Mouse (Mus musculus) hindlimb bud, embryonic 11.5 days (tissue): ENCODE results near the gene Nsdhl.

Source experiments
- DNase-seq: peaks from one replicate; pipeline ENCODE4 v3.0.0-alpha.2; 2012; ENCODE audit warnings: low read depth, low spot score; ENCODE audit errors: extremely low spot score

The Nsdhl gene

DNA sequence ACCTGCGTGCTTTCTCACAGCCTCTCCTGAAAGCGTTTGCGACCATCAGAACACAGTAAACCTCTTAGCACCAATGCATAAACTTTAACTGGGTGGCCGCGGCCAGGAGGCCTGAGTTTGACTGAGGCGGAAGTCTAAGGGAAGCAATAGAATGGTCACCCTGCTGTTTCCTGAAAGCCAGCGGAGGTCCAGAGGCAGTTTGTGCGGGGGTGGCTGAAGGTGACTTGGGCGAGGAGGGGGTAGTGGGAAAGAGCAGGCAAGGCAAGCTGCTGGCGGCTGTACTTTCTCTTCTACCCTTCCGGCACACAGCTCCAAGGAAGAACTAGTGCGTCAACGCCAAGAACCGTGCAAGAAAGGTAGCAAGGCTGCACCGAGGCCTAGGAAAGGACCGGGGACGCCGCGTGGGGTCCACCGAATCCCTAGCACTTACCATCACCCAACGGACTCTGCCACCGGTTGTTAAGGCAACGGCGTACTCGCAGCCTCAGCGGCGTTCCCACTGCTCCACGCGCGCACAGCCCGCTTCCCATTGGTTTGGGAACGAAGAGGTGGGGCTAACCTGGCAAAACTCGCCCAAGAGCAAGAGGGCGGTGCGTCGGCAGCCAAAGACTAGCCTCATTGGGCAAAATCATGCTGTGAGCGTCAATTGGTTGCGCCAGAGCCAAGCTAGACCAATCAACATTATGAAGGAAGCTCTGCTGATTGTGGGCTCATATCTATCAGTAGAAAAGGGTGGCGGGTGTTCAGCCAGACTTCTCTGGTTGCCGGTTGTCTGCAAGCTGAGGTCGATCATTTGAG lies at the start of gene Nsdhl, which contains the start of gene Cetn2:
TSS of gene Nsdhl (plus strand) at position 674 of the 798 bp plus-strand sequence.
TSS of gene Cetn2 (minus strand) at position 528 of the 798 bp plus-strand sequence.
- DNase-seq, result peak; percentile 56

- DNase-seq, result no peak
Measured at GRCm38 (mm10) chrX:72895388-72896054, 22.8 kb upstream of the Nsdhl start.

DNA sequence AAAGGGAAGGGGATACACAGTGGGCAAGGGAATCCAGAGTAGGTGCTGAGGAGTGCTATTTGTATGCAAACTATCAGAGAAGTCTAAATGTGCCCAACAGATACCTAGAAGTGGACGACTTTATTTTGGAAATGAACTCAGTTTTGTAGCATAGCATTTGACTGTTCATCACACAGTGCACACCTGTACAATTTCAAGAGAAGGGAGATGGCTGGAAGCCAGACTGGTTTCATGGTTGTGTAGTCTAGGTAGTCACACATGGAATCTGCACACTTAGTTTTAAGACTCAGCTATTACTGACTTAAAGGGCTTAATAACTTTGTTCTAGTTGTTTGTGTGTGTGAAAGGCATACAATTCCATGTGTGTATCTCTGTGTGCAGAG lies 22.3 kb upstream of the Nsdhl start:
- no peak for DNase-seq

GRCm38 (mm10) chrX:72902530-72902929 lies 15.8 kb upstream of the Nsdhl start:
- no peak for DNase-seq

GRCm38 (mm10) chrX:72907619-72908403 lies 10.5 kb upstream of the Nsdhl start:
- no peak for DNase-seq

DNA sequence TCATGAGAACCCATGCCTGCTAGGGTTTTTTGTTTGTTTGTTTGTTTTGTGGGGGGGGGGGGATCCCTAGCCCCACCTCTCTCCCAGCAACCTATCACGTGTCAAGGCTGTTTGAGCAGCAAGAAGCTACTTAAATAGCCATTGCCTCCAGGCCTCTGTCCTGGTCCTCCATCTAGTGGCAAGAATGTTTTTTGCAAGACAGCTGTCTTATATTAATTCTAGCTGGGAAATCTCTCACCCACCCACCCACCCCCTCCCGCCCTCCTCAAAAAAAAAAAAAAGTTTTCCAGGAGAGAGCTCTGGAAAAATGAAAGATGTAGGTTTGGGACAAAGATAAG lies 10.0 kb upstream of the Nsdhl start:
- peak; percentile 30 for DNase-seq

- DNase-seq, result no peak
Measured at GRCm38 (mm10) chrX:72911611-72912010, 6.7 kb upstream of the Nsdhl start.

DNA sequence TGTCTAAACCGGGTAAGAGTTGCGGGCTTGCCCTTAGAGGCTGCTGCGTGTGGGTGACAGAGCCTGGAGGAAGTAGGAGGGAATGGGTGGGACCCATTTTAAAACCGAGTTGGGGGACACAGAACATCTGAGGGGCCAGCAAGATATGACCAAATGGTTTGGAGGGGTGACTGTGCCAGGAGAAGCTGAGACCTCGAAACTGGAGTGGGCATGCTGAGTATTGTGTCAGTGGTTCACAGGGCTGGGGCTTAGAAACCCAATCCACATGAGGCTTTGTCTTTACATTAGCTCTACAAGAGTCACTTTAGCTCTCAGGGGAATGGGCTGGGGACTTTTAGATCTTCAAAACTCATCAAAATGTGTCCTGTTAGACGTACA lies 314 bp downstream of the Nsdhl start:
- DNase-seq, result no peak

DNA sequence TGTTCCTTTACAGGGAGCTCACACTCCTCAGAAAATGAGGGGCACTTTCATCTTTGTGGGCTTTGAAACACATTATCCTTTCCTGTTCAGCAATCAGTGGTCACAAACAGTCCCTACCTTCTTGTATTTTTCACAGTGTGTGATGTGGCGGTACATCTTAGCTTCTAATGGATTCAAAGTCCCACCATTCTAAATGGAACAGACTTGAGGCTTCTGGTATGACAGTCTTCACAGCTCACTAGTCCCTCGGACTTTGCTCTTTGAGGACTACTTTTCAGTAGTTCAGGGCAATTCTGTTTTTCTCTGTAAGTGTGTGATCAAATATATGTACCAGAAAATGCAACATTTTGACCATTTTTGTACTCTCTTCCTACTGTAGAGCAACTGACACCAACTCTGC lies 3.0 kb downstream of the Nsdhl start:
- DNase-seq, result no peak

DNA sequence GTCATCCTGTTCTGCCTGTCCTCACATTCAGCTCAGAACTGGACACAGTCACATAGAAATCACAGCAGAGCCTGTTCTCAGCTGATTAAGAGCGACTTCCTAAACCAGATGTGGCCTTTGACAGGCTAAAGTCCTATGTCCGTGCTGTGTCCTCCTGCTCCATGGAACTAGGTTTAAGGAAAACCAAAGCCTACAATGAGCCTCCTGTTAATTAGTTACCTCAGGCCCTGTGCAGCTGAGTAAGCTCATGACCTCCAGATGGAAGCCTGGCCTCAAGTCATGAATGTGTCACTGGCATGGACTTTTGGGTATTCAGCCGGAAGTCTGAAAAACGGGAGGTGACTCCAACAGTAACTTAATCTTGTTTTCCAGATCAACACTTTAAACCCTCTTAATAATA lies 35.1 kb downstream of the Nsdhl start:
- no peak for DNase-seq

- no peak for DNase-seq
Measured at GRCm38 (mm10) chrX:72956486-72956885, 38.1 kb downstream of the Nsdhl start.

DNA sequence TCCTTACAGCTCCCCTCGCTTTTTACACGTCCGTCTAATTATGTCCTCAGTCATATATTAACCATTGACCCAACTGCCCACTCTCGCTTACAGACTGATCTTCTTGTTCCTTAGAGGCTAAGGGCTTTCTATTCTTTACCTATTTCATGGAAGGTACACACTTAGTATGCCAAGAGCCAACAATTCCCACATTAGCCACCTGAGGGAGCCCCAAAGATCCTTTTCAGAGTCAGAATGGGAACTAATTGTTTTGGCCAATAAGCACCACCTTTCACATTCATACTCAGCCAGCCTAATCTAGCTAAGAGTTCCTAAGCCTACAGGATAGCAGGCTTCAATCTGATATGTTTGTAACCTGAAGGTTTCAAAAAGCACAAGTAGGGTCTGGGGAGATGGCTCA lies 42.1 kb downstream of the Nsdhl start:
- no peak for DNase-seq

DNA sequence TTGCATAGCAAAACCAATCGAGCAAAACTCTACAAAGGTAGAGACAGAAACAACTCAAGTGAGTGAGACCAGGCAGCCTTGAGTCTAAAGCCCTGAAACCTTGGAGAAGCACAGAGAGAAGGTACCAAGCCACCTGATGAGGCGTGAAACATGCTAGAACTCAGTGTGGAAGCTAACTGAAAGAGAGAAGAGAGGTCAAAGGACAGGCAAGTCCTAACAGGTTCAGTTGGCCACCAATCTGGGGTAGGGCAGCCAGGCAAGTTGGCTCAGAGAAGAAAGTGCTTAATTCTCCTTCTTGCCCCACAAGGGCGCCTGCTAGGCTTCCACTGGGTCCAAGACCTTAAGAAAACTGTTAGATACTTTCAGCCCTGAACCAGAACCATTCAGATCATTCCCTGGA lies 43.2 kb downstream of the Nsdhl start:
- DNase-seq, result no peak

GRCm38 (mm10) chrX:72962743-72963142 lies 44.4 kb downstream of the Nsdhl start:
- DNase-seq, result no peak

GRCm38 (mm10) chrX:72982831-72983230 lies 64.5 kb downstream of the Nsdhl start:
- no peak for DNase-seq

DNA sequence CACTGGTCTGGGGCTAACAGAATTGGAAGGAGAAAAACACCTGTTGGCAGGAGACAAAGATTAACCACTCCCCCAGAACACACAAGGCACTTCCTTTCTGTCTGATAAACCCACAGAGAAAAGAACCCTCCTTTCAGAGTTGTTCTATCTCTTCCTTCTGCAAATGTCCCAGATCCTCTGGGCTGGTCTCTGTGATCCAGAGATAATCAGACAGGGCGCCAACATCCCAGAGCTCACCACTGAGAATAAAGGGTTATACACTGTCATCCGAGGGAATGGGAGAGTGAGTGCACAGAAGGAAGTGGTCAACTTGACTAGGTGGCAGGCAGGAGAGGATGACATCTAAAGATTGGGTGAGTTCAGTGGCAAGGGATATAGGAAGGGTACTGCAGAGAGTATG lies 67.2 kb downstream of the Nsdhl start:
- DNase-seq, result no peak

DNA sequence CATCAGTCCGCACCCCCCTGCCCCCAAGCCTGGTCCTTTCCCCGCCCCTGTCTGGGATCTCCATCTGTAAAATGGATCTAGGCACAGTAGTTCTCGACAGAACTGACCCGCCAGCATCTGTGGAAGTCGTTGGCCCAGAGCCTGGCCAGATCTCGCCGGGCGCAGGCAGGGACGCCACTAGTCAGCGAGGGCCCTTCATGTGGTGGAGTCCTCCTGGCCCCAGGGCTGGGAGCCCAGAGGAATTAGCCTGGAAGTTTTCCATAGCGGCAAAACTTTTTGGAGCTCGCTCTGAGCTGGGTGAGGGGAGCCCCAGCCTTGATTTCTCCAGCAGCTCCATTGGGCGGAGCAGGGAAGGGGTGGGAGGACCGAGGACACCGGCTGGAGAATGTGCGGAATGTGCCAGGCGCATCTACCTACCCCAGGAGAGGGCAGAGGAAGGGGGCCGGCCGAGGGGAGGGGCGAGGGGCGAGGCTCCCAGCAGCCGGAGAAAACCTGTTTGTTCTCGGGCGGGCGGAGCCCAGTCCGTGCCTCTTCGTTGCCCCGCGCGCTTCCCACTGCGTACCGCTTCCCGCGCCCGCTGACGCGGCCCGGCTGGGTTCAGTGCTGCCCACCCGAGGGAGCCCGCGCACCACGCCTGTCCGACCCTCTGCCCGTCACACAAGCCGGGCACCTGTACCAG lies 68.6 kb downstream of the Nsdhl start, which contains the start of gene Zfp185:
TSS of gene Zfp185 (plus strand) at position 499 of the 679 bp plus-strand sequence.
- DNase-seq, result no peak

GRCm38 (mm10) chrX:72987520-72987905 lies 69.2 kb downstream of the Nsdhl start:
- DNase-seq, result no peak

DNA sequence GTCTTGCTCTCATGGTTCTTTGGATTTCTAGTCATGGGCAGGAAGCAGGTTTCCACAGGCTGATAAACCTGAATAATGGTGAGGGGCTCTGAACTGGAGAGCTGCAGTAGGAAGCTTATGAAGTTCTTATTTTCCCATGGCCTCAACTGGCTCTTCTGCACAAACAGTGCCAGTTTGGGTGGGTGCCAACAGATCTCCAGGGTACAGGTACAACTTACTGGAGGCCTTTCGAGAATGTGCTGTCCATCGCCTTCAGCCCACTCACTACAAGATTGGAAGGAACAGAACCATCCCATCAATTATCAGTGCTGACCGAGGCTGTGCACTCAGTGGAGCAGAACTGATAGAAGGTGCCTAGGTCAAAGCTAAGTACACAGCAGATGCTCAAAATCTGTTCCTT lies 70.1 kb downstream of the Nsdhl start:
- no peak for DNase-seq

DNA sequence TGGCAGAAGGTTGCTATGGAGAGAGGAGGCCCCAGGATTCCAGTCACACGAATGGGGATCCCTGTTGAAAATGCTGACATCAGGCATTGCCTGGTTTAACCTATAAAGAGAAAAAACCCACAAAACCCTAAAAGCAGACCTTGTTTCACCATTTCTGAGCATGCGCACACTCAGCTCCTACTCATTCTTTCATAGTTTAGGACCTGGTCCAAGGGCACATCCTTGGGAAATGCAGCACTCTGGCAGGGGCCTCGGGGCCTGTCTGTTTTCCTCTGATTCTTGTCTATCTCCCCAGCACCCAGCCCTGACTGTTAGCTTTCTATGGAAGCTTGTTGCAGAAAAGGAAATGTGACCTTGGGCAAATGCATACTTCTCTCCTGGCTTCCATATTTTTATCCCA lies 72.2 kb downstream of the Nsdhl start:
- DNase-seq, result no peak

DNA sequence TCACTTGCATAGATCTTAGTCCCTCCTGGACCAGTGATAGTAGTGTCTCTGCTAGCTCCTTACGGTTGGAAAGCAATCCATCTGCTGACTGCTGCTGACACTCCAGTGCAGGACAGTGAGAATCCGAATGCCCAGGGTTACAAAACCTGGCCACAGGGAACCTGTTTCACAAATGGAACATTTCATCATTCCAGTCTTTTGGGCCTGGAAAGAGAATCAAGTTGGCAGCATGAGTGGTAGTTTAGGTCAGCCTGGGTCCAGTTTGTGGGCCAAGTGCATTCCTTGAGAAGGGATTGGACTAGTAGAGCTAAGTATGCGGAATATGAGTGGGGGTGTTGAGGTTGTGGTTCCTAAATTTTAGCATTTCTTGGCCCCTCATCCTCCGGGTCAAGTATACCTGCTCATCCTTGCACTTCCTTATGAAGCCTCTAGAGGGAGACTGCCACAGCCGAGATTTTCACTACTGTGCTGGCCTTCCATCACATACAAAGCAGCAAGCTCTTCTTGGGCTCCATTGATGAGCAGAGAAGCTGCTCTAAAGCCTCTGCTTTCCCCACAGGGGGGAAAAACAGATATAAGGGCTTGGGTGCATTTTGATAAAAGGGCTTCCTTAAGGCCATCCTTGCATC lies 74.0 kb downstream of the Nsdhl start:
- DNase-seq, result no peak
